Mouse (Mus musculus) kidney, postnatal 36 days (tissue): Measurements from ENCODE around the gene 4930524B15Rik.
A peak's percentile ranks its signal among the peaks of the same experiment; 100 is the strongest.
"Not testable (repeated sequence)": the region's sequence is repeated elsewhere in the genome, so short reads cannot be mapped to it uniquely, and the experiment has no call there.

Experiments used
- DNase-seq, 2 experiments: peaks; one replicate each; pipeline ENCODE4 v3.0.0; 2021 to 2022; ENCODE audit warnings: mixed read lengths in 2 of 2

The 4930524B15Rik gene

GRCm38 (mm10) chr11:31984786-31985185 lies 19.4 kb downstream of the 4930524B15Rik start:
- DNase-seq, result no peak

DNA sequence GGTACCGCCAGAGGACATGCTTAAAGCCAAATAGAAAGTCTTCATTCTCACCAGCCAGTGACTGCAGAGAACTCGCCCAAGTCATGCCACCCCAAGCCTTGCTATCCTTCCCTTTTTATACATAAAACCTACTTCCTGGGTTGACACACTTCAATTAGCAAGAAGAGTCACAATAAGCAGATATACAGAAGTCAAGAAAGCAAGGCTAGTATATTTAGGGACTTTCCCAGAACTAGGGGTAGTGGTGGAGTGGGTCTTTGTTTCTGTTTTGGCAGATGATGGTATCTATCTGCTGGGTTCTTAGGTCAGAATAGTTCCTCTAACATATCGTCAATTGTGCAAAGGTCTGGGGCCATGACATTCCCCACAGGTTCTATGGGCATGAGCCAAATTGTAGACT lies 27.1 kb downstream of the 4930524B15Rik start:
- no peak for DNase-seq

DNA sequence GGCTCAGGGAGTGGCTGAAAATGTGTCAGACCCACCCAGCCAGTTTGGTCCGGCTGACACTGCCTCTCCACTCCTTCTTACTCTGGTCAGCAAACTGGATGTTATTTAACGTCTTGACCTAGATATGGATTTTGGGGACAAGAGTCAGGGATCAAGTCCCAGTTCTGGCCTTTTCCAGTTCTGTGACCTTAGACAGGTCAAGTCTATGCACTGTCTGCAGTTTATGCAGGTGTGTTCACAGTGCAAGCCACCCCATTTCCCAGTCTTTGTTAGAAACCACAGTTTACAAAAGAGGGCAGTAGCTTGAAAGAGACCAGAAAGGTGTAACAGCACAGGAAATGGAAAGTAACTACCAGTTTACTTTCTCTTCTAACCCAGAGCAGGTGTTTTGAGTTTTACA lies 34.3 kb downstream of the 4930524B15Rik start:
- DNase-seq, result no peak

DNA sequence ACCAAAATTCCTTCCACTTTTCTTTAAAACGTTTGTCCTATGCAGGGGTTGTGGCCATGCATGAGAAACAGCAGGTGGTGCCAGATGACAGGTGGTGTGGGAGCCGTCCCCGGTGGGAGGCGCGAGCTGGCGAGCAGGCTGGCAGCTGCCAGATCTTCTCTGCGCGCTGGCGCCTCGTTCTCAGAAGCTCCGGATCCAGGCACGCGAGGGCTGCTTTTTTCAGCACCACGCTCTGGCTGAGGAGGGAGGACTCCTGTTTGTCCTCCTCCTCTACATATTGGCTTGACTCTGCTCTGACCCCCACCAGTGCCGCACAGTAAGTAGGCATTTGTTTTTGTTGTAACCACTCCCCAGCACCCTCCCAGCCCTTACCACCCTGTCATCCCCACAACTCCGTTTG lies 34.9 kb downstream of the 4930524B15Rik start, which contains the start of gene Nsg2:
Gene Nsg2, plus strand, starts transcription at position 183 of the 400 bp plus-strand sequence.
- peak; percentile 75 to 85 for DNase-seq

GRCm38 (mm10) chr11:32001181-32001910 lies 36.0 kb downstream of the 4930524B15Rik start:
- DNase-seq, result peak in 1 of 2 experiments; percentile 51

DNA sequence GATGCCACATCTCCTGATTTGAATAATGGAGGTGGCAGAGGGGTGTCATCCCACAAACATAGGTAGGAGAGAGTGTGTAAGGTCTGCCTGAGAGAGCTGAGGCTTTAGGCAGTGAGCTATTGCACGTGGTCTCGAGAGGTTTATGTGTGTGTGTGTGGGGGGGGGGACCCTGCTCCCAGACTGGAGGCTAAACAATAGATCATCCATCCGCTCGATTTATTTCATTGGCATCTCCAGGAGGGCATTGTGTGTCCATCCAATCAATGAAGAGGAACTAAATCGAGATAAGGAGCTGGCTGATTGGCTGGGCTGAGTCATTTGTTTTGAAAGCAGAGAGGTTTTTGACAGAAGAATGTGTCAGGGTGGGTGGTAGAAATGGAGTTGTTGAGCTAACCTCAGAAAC lies 37.3 kb downstream of the 4930524B15Rik start:
- DNase-seq, result no peak

GRCm38 (mm10) chr11:32008049-32008448 lies 42.7 kb downstream of the 4930524B15Rik start:
- DNase-seq, result not testable (repeated sequence)

- DNase-seq, result no peak
Observed at GRCm38 (mm10) chr11:32008852-32009251, 43.5 kb downstream of the 4930524B15Rik start.

- no peak for DNase-seq
Observed at GRCm38 (mm10) chr11:32009961-32010662, 44.7 kb downstream of the 4930524B15Rik start.

- peak in 1 of 2 experiments; percentile 41 for DNase-seq
Observed at GRCm38 (mm10) chr11:32010663-32010970, 45.2 kb downstream of the 4930524B15Rik start.

- DNase-seq, result peak in 1 of 2 experiments; percentile 5
Observed at GRCm38 (mm10) chr11:32011867-32012603, 46.6 kb downstream of the 4930524B15Rik start.

GRCm38 (mm10) chr11:32013014-32013427 lies 47.6 kb downstream of the 4930524B15Rik start:
- no peak for DNase-seq

DNA sequence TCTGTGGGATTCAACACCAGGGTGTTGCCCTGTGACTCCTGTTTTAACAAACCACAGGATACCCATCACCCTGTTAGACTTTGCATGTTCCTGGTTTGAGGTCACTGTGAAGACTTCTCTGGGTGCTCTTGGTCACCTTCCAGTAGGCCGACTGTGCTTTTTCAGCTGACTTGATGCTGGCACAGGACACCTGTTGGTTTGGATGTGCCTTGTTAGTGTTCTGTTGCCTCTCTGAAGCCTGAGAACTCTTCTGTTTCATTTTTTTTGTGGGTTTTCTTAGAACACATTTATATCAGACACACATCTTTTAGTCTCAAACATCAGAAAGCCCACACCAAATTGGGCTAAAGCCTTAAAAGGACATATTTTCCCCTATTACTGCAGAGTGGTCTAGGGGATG lies 48.2 kb downstream of the 4930524B15Rik start:
- DNase-seq, result no peak

DNA sequence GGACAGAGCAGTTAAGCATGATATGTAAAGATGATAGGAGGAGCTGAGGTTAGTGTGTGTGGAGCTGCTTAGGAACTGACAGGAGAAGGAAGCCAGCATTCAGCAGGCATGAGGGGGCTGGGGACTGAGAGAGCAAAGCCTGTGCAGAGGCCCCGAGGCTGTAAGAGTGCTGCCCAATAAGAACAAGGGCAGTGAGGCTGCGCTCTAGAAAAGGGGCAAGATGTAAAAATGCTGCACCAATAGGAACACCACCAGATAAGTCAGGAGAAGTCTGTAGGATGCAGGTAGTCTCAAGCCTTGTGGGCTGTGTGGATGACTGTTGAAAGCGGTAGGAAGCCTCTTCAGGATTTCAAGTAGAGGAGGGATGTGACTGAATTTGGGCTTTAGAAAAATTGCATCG lies 52.8 kb downstream of the 4930524B15Rik start:
- no peak for DNase-seq

- DNase-seq, result no peak
Observed at GRCm38 (mm10) chr11:32020031-32020965, 54.9 kb downstream of the 4930524B15Rik start.

- DNase-seq, result no peak
Observed at GRCm38 (mm10) chr11:32026634-32027033, 61.2 kb downstream of the 4930524B15Rik start.

GRCm38 (mm10) chr11:32027474-32028342 lies 62.3 kb downstream of the 4930524B15Rik start:
- no peak for DNase-seq

- no peak for DNase-seq
Observed at GRCm38 (mm10) chr11:32028605-32029004, 63.2 kb downstream of the 4930524B15Rik start.
